Mouse (Mus musculus): ENCODE data around the gene Aup1. TPM values are rescaled to one million over a fixed set of nuclear protein-coding genes. Genes with fewer than 3 reads are reported as not detected.
A peak's percentile ranks its signal among the peaks of the same experiment; 100 is the strongest.

Aup1 gene
- polyA plus RNA-seq, 1 experiment from 2014 or later, result 244 TPM

DNA sequence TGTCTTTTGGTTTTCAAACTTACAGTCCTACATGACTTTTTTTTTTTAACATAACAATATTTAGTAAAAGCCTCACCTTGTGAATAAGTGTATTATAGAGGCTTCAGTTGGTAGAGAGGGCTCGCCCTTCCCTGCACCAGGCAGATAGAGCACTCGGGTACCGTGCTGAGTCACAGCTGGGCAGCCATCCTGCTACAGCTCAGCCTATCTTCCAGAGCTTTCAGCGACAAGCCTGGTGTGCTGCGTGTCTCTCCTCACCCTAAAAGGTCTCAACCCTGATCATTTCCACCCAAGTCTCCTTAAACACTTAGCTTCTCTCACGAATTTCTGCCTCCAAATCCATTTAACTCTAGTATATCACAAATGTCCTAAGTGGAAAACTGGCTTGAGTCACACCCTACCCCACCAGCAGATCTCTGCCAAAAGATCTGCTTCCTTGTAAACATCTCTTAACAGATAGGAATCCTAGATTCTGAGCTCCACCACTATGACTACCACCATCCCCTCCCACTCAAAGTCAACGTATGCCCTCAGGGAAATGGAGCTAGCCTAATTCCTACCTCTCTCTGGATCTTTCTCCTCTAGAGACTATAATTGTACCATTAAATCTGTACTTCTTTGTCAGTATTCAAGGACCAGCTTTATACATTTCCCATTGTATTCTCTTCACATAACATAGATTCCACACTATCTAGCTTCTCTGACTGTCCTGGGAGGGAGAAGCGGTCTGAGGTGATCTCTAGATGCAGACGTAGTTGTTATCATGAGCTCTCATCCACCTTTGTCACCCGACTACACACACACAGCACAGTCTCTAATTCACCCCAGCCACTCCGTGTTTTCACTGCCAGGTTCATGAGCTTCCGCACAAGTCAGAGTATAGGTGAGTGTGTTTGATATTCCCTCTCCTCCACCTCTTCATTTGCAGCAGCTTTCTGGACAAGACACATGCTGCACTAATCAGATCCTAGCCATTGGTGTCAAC lies 39.5 kb upstream of the Aup1 start:
- Histone ChIP-seq H3K27me3 (ENCODE audit: insufficient read depth, low read length) (no peaks in the 10 kb centered on the region), H3K4me2 (replicated peaks; ENCODE audit: low read depth, low read length) (no peak overlapping the region), H3K9ac (replicated peaks; ENCODE audit: low read length) (no peak overlapping the region), H3K27ac (ENCODE audit: low read length) (no peak overlapping the region), H3K4me1 (ENCODE audit: insufficient read depth, low read length) (peaks cover 2% of the 10 kb centered on the region; the same call in 1 of the 2 replicates), H3K9me3 (ENCODE audit: low read length) (no peaks in the 10 kb centered on the region), H3K4me3 (ENCODE audit: low read length) (no peak overlapping the region), H3K36me3 (ENCODE audit: insufficient read depth, low read length) (no peaks in the 10 kb centered on the region)
- WGBS, result 68% methylated on average over 12 of the region's 12 CpGs
- no peak for ATAC-seq (ENCODE audit: low FRiP score, low TSS enrichment)

DNA sequence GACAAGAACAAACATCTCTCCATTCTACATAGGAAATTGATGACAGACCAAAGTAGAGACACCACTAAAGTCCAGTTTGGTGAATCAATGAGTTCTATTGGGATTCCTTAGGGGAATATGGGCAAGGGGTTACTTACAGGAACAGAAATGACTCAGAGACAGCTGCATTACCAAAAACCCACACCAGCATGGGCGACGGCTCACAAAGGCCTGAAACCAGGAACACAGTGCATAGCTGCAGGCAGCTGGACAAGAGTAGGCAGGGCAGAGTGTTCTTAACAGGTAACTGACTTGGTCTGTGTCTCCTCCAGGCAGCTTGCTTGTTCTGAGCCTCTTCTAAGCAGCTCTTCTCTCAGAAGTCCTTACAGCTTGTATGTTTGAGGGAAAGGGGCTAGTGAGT lies 38.6 kb upstream of the Aup1 start:
- Histone ChIP-seq H3K4me3 (ENCODE audit: low read length) (no peak overlapping the region), H3K27ac (ENCODE audit: low read length) (no peak overlapping the region), H3K4me1 (ENCODE audit: insufficient read depth, low read length) (0 out of 2 replicates have a peak, but pooled peaks cover 2% of the 10 kb centered on the region), H3K9ac (replicated peaks; ENCODE audit: low read length) (no peak overlapping the region), H3K27me3 (ENCODE audit: insufficient read depth, low read length) (no peaks in the 10 kb centered on the region), H3K9me3 (ENCODE audit: low read length) (no peaks in the 10 kb centered on the region), H3K36me3 (ENCODE audit: insufficient read depth, low read length) (no peaks in the 10 kb centered on the region), H3K4me2 (replicated peaks; ENCODE audit: low read depth, low read length) (no peak overlapping the region)
- 89% methylated on average over 2 of the region's 2 CpGs for whole genome bisulfite sequencing
- ATAC-seq (ENCODE audit: low FRiP score, low TSS enrichment), result no peak

DNA sequence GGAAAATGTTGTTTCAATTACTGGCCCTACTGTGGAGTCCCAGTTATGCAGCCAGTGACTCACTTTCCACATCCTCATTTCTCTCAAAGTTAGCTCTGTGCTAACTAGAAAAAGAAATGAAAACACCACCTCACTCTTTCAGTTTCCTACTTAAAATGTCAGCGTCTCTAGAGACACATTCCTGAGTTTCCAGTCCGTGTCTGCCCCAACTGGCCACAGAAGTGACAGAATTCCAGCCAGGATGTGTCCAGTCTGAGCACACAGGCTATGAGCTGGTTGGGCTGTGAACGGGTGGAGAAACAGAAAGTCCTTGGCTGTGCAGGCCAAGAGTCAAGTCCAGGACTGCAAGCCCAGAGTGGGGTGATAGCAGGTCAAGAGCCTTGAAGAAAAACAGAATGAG lies 37.1 kb upstream of the Aup1 start:
- no peak overlapping the region for H3K4me2 ChIP-seq (replicated peaks; ENCODE audit: low read depth, low read length)
- H3K27me3 ChIP-seq (ENCODE audit: insufficient read depth, low read length), result no peaks in the 10 kb centered on the region
- H3K9me3 ChIP-seq (ENCODE audit: low read length), result no peaks in the 10 kb centered on the region
- H3K9ac ChIP-seq (replicated peaks; ENCODE audit: low read length), result no peak overlapping the region
- H3K27ac ChIP-seq (ENCODE audit: low read length), result peak overlapping the region; percentile 20; the same call in 1 of the 2 replicates
- ATAC-seq (ENCODE audit: low FRiP score, low TSS enrichment), result no peak; the same call in 1 of the 2 replicates
- 38% methylated on average over 3 of the region's 3 CpGs for WGBS
- 0 out of 2 replicates have a peak, but pooled peaks cover 2% of the 10 kb centered on the region for H3K4me1 ChIP-seq (ENCODE audit: insufficient read depth, low read length)
- no peaks in the 10 kb centered on the region for H3K36me3 ChIP-seq (ENCODE audit: insufficient read depth, low read length)
- H3K4me3 ChIP-seq (ENCODE audit: low read length), result no peak overlapping the region

DNA sequence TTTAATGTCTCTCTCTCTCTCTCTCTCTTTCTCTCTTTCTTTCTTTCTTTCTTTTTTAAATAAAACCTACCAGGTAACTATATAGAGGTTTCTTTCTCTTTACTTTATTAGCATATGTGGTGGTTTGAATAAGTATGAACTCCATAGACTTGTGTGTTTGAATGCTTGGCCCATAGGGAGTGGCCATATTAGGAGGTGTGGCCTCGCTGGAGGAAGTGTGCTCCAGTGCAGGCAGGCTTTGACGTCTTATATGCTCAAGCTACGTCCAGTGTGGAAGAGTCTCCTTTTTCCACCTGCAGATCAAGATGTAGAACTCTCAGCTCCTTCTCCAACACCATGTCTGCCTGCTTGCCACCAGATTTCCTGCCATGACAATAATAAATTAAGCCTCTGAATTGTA lies 35.3 kb upstream of the Aup1 start:
- no peak overlapping the region for H3K4me2 ChIP-seq (replicated peaks; ENCODE audit: low read depth, low read length)
- ATAC-seq (ENCODE audit: low FRiP score, low TSS enrichment), result no peak
- 72% methylated on average over 3 of the region's 3 CpGs for WGBS
- H3K36me3 ChIP-seq (ENCODE audit: insufficient read depth, low read length), result no peaks in the 10 kb centered on the region
- H3K9ac ChIP-seq (replicated peaks; ENCODE audit: low read length), result no peak overlapping the region
- H3K27me3 ChIP-seq (ENCODE audit: insufficient read depth, low read length), result no peaks in the 10 kb centered on the region
- no peak overlapping the region for H3K27ac ChIP-seq (ENCODE audit: low read length)
- 0 out of 2 replicates have a peak, but pooled peaks cover 2% of the 10 kb centered on the region for H3K4me1 ChIP-seq (ENCODE audit: insufficient read depth, low read length)
- H3K9me3 ChIP-seq (ENCODE audit: low read length), result no peaks in the 10 kb centered on the region
- no peak overlapping the region for H3K4me3 ChIP-seq (ENCODE audit: low read length)

DNA sequence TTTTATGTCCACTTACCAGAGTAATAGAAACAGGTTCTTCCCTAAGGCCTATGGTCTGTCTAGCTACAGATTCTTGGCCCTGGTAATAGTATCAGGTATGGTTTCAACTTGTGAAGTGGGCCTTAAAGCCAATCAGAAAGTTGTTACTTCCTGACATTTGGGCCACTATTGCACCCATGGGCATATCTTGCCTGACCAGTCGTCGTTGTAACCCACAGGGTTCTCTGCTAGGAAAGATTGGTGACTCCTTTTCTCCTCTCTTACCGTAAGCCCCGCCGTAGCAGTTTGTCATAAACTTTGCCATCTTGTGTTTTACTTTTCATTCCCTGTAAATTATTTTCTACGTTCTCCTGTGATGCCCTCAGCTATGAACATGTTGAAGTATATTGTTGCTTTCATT lies 34.2 kb upstream of the Aup1 start:
- Histone ChIP-seq H3K36me3 (ENCODE audit: insufficient read depth, low read length) (no peaks in the 10 kb centered on the region), H3K9me3 (ENCODE audit: low read length) (no peaks in the 10 kb centered on the region), H3K4me1 (ENCODE audit: insufficient read depth, low read length) (0 out of 2 replicates have a peak, but pooled peaks cover 2% of the 10 kb centered on the region), H3K27ac (ENCODE audit: low read length) (no peak overlapping the region), H3K4me3 (ENCODE audit: low read length) (no peak overlapping the region), H3K9ac (replicated peaks; ENCODE audit: low read length) (no peak overlapping the region), H3K27me3 (ENCODE audit: insufficient read depth, low read length) (no peaks in the 10 kb centered on the region), H3K4me2 (replicated peaks; ENCODE audit: low read depth, low read length) (no peak overlapping the region)
- no peak for ATAC-seq (ENCODE audit: low FRiP score, low TSS enrichment)
- 86% methylated on average over 6 of the region's 6 CpGs for WGBS

DNA sequence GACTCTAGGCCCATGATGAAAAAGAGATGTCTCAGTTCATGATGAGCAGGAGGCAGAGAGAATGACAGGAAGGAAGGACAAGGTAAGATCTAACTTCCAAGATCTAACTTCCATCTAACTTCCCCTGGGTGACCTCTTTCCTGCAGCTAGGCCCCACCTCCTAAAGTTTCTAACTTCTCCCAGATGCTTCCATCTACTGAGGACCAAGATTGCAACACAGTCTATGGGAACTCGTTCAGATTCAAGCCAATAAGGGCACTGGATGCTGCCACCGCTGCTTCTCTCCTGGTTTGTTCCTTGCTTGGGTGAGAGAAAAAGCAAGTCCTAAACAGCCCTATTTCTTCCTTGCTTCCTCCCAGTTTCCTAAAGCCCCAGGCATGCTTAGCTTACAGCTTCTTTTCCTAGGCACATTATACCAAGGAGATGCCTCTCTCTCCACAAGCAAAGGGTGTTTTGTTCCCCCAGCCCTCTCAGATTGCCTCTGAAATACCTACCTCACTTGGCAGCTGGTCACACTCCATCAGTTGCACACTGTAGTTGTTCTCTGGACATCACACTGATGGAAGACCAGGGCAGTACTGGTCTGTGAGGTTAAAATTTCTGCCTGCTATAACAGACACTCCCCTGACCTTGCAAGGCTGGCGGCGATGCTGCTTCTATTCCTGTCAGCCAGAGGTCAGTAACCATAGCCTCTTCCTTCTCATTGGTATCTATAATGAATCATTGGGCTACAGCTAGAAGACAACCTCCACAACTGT lies 33.3 kb upstream of the Aup1 start:
- H3K9ac ChIP-seq (replicated peaks; ENCODE audit: low read length), result no peak overlapping the region
- 0 out of 2 replicates have a peak, but pooled peaks cover 2% of the 10 kb centered on the region for H3K4me1 ChIP-seq (ENCODE audit: insufficient read depth, low read length)
- peak; percentile 75; the same call in 1 of the 2 replicates for ATAC-seq (ENCODE audit: low FRiP score, low TSS enrichment)
- H3K4me3 ChIP-seq (ENCODE audit: low read length), result no peak overlapping the region
- 49% methylated on average over 4 of the region's 4 CpGs for WGBS
- no peak overlapping the region for H3K27ac ChIP-seq (ENCODE audit: low read length)
- no peaks in the 10 kb centered on the region for H3K36me3 ChIP-seq (ENCODE audit: insufficient read depth, low read length)
- H3K9me3 ChIP-seq (ENCODE audit: low read length), result no peaks in the 10 kb centered on the region
- H3K4me2 ChIP-seq (replicated peaks; ENCODE audit: low read depth, low read length), result no peak overlapping the region
- no peaks in the 10 kb centered on the region for H3K27me3 ChIP-seq (ENCODE audit: insufficient read depth, low read length)

DNA sequence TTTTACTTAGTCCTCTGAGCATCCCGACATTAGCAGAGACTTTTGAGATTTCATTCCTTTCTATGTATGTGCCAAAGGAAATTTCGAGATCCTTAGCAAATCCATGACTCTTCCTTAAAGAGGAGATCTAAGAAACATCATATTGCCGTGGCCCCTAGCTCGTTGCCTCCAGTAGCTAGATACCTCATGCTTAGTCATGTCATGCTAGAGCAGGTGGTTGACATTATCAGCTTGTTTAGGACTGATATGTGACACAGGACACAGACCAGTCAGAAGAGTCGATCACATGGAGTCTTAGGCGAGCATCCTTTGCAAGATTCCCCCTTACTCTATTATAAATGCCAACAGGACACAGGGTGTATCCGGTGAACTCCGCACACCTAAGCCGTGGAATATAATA lies 31.3 kb upstream of the Aup1 start:
- ATAC-seq (ENCODE audit: low FRiP score, low TSS enrichment), result no peak

DNA sequence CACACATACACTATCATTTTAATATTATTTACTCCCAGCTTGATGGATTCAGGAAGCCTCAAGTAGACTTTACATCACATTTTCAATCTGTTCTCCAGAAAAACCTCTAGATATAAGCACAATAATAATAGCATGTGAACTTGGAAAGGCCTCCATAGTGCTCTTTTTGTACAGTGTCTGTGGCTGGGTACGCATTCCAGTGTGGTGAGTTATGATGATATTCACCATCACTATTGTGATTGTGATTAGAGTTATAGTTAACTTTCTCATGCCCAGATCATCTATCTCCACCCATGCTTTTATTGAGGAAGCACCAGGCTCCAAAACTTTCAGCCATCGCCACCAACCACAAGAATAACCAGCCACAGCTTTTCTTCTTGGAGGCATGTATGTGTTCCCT lies 30.5 kb upstream of the Aup1 start:
- no peak overlapping the region for H3K27ac ChIP-seq (ENCODE audit: low read length)
- H3K36me3 ChIP-seq (ENCODE audit: insufficient read depth, low read length), result no peaks in the 10 kb centered on the region
- H3K4me3 ChIP-seq (ENCODE audit: low read length), result no peak overlapping the region
- H3K9ac ChIP-seq (replicated peaks; ENCODE audit: low read length), result no peak overlapping the region
- no peaks in the 10 kb centered on the region for H3K27me3 ChIP-seq (ENCODE audit: insufficient read depth, low read length)
- H3K4me1 ChIP-seq (ENCODE audit: insufficient read depth, low read length), result no peaks in the 10 kb centered on the region; the same call in 1 of the 2 replicates
- H3K4me2 ChIP-seq (replicated peaks; ENCODE audit: low read depth, low read length), result no peak overlapping the region
- 95% methylated on average over 2 of the region's 2 CpGs for WGBS
- H3K9me3 ChIP-seq (ENCODE audit: low read length), result no peaks in the 10 kb centered on the region
- ATAC-seq (ENCODE audit: low FRiP score, low TSS enrichment), result no peak

More for the DNA sequence above, 31.3 kb upstream of the Aup1 start:
- no peaks in the 10 kb centered on the region for H3K36me3 ChIP-seq (ENCODE audit: insufficient read depth, low read length)
- H3K4me1 ChIP-seq (ENCODE audit: insufficient read depth, low read length), result no peaks in the 10 kb centered on the region; the same call in 1 of the 2 replicates
- H3K4me3 ChIP-seq (ENCODE audit: low read length), result no peak overlapping the region
- H3K4me2 ChIP-seq (replicated peaks; ENCODE audit: low read depth, low read length), result no peak overlapping the region
- no peak overlapping the region for H3K27ac ChIP-seq (ENCODE audit: low read length)
- no peak overlapping the region for H3K9ac ChIP-seq (replicated peaks; ENCODE audit: low read length)
- no peaks in the 10 kb centered on the region for H3K9me3 ChIP-seq (ENCODE audit: low read length)
- WGBS, result 86% methylated on average over 9 of the region's 9 CpGs
- no peaks in the 10 kb centered on the region for H3K27me3 ChIP-seq (ENCODE audit: insufficient read depth, low read length)

DNA sequence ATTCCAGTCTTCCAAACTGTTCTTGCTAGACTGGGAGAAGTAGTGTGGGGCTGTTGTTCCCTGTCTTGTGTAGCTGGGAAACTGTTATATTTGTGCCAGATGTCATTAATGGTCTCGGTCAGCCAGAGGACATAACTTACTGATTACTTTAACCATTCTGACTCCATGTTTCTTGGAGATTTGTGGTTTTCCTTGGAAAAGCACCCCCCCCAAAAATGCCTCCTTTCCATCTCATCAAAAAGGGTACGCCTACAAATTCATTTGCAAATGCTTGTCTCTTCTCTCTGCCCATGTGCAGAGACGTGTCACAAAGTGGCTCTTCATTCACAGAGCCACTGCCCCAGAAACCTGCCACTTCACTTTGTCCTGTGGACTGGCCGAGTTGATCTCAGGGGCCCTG lies 29.9 kb upstream of the Aup1 start:
- 71% methylated on average over 4 of the region's 4 CpGs for WGBS
- ATAC-seq (ENCODE audit: low FRiP score, low TSS enrichment), result no peak
- H3K9ac ChIP-seq (replicated peaks; ENCODE audit: low read length), result no peak overlapping the region
- no peaks in the 10 kb centered on the region for H3K9me3 ChIP-seq (ENCODE audit: low read length)
- no peak overlapping the region for H3K4me3 ChIP-seq (ENCODE audit: low read length)
- 0 out of 2 replicates have a peak overlapping the region, but pooled peaks have one; percentile 6 for H3K27ac ChIP-seq (ENCODE audit: low read length)
- no peaks in the 10 kb centered on the region for H3K27me3 ChIP-seq (ENCODE audit: insufficient read depth, low read length)
- no peaks in the 10 kb centered on the region for H3K36me3 ChIP-seq (ENCODE audit: insufficient read depth, low read length)
- H3K4me1 ChIP-seq (ENCODE audit: insufficient read depth, low read length), result no peaks in the 10 kb centered on the region; the same call in 1 of the 2 replicates
- no peak overlapping the region for H3K4me2 ChIP-seq (replicated peaks; ENCODE audit: low read depth, low read length)
